Mouse (Mus musculus): ENCODE results near the gene Setd7.
"Not testable (repeated sequence)": the region's sequence is repeated elsewhere in the genome, so short reads cannot be mapped to it uniquely, and the experiment has no call there.

Gene Setd7

GRCm38 (mm10) chr3:51560511-51561108, at the start of gene Setd7:
Gene Setd7 (minus strand): TSS chr3:51560879.
- peak; percentile 71 for DNase-seq (ENCODE audit: low spot score)

- no peak for DNase-seq (ENCODE audit: low spot score)
Observed at GRCm38 (mm10) chr3:51604489-51604888, 43.8 kb upstream of the Setd7 start.

GRCm38 (mm10) chr3:51603705-51604291, 43.1 kb upstream of the Setd7 start:
- no peak for DNase-seq (ENCODE audit: low spot score)

- no peak for DNase-seq (ENCODE audit: low spot score)
Observed at GRCm38 (mm10) chr3:51601461-51601860, 40.8 kb upstream of the Setd7 start.

GRCm38 (mm10) chr3:51600728-51601127, 40.0 kb upstream of the Setd7 start:
- DNase-seq (ENCODE audit: low spot score) = no peak

GRCm38 (mm10) chr3:51599057-51599630, 38.5 kb upstream of the Setd7 start:
- DNase-seq (ENCODE audit: low spot score) = no peak

GRCm38 (mm10) chr3:51596538-51596937, 35.9 kb upstream of the Setd7 start:
- no peak for DNase-seq (ENCODE audit: low spot score)

GRCm38 (mm10) chr3:51593506-51593905, 32.8 kb upstream of the Setd7 start:
- no peak for DNase-seq (ENCODE audit: low spot score)

- DNase-seq (ENCODE audit: low spot score) = no peak
Observed at GRCm38 (mm10) chr3:51591591-51591990, 30.9 kb upstream of the Setd7 start.

- no peak for DNase-seq (ENCODE audit: low spot score)
Observed at GRCm38 (mm10) chr3:51590207-51590892, 29.7 kb upstream of the Setd7 start.

GRCm38 (mm10) chr3:51587697-51588262, 27.1 kb upstream of the Setd7 start:
- DNase-seq (ENCODE audit: low spot score) = no peak

GRCm38 (mm10) chr3:51583574-51584391, 23.1 kb upstream of the Setd7 start:
- DNase-seq (ENCODE audit: low spot score) = peak; percentile 48

GRCm38 (mm10) chr3:51579243-51579642, 18.6 kb upstream of the Setd7 start:
- DNase-seq (ENCODE audit: low spot score) = not testable (repeated sequence)

- DNase-seq (ENCODE audit: low spot score) = peak; percentile 23
Observed at GRCm38 (mm10) chr3:51577816-51578749, 17.4 kb upstream of the Setd7 start.

GRCm38 (mm10) chr3:51577359-51577758, 16.7 kb upstream of the Setd7 start:
- DNase-seq (ENCODE audit: low spot score) = no peak

GRCm38 (mm10) chr3:51573915-51574314, 13.2 kb upstream of the Setd7 start:
- no peak for DNase-seq (ENCODE audit: low spot score)

GRCm38 (mm10) chr3:51570200-51570599, 9.5 kb upstream of the Setd7 start:
- DNase-seq (ENCODE audit: low spot score) = no peak

- no peak for DNase-seq (ENCODE audit: low spot score)
Observed at GRCm38 (mm10) chr3:51561993-51562385, 1.3 kb upstream of the Setd7 start.

GRCm38 (mm10) chr3:51561109-51561992, 672 bp upstream of the Setd7 start:
- DNase-seq (ENCODE audit: low spot score) = peak; percentile 30
